Mouse (Mus musculus) layer of hippocampus, postnatal 25 days (tissue): ENCODE measurements around the gene Xrcc3. TPM values are rescaled to one million over a fixed set of nuclear protein-coding genes. Genes with fewer than 3 reads are reported as not detected.

Source experiments
- DNase-seq, 2 experiments: peaks; one replicate each; pipeline ENCODE4 v3.0.0; 2022; ENCODE audit warnings: mixed read lengths in 2 of 2, low spot score in 1 of 2; ENCODE audit errors: extremely low spot score in 1 of 2
- total RNA-seq, 2 experiments: library from RNA; stranded (reverse); gene quantifications; 2 replicates each; pipeline ENCODE4 v1.2.3; 2021

Xrcc3 gene
- total RNA-seq, 2 experiments from 2014 or later = 4.2 to 4.6 TPM

DNA sequence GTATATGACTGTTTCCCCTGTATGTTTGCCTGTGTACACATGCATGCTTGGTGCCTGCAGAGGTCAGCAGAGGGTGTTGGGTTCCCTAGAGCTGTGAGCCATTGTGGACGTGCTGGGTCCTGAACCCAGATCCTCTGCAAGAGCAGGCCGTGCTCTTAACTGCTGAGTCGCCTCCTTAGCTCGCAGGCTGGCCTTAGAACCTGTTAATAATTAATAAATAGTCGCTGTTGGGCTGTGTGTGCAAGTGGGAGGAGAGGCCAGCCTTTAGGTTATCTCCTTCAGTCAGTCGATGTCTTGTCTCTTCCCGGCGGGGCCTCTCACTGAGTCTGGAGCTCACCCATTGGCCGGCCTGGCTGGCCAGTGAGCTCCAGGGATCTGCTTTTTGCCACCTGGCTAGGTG is 3.3 kb upstream of the Xrcc3 start:
- DNase-seq = no peak

DNA sequence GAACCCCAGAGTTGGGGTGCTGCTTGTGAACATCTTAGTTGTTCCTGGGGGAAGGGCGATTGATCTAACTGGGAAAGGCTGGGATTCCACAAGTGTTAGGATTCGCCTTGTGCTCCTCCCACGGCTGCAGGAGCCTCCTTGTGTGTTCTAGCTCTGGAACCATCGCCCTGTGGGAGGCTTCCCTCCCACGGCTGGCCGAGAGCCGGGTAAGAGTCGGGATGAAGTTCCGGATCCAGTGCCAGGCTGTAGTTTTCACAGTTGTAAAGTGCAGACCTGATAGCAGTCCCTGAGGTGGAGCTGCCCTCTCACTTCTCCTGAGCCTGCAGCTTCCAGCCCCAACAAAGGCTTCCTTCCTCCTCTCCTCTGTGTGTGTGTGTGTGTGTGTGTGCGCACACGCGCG is 2.9 kb upstream of the Xrcc3 start:
- DNase-seq = peak in 1 of 2 experiments; percentile 34

DNA sequence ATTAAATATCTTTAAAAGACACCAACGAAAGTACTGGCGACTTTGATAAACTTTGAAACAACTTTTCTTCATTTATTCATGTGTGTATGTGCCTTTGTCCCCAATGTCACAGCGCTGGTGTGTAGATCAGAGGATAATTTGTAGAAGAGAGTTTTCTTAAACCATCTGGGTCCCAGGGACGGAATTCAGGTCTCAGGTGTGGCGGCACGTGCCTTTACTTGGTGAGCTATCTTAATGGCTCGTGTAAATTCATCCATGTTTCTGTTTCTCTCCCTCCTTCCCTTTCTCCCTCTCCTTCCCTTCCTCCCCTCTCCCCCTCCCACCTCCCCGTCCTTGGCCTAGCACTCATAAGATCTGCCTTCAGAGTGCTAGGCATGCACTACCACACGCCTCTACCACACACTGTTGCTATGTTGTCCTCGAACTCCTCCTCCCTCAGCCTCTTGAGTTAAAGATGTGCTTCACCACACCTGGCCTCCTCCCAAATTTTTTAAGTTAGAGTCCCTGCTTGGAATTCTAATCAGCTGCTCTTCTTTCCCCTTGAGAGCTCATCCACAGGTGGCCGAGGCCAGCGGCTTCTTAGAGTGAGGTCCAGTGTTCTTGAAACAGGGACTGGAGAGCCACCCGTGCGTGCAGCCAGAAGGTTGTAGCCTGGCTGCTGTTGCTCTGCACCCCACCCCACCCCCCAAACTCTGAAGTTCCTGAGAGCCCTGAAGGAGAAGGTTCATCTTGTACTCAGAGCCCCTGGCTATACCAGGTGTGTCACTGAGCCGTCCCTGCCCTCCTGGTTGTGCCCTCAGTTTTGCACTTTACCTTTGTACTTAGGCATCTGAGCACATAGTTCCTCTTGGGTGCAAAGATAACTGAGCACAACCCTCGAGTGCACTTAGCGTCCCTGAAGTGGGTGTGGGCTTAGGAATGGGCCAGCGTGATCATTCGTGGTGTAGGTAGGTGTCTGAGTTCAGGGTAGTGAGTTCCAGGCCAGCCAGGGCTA is 1.4 kb upstream of the Xrcc3 start:
- DNase-seq = no peak

DNA sequence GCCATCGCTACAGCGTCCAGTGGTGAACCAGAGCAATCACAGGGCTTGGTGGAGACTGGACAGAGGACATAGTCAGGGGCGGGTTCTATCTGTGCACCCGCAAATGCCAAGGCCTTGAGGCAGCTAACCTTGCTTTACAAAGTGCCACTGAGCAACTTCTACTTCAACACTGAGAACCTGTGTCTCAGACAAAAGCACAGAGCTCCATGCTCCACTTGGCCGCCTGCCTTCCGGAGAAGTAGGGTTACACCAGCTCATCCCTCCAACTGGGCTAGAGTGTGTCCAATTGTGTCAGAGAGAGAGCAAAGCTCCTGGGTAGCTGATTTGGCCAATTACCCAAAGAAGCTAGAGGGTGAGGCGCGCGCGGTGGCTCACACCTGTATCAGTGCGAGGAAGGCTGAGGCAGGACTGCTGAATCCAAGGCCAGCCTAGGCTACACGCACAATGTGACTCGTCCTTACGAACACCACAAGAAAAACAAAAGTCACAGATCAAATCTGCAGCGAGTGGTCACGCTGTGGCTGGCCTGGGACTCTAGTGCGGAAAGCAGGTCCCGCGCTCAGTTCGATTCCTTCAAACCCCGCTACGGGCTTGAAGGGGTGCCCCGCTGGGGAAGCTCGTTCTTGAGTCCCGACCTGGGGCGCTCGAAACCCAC is 435 bp downstream of the Xrcc3 start:
- no peak for DNase-seq

DNA sequence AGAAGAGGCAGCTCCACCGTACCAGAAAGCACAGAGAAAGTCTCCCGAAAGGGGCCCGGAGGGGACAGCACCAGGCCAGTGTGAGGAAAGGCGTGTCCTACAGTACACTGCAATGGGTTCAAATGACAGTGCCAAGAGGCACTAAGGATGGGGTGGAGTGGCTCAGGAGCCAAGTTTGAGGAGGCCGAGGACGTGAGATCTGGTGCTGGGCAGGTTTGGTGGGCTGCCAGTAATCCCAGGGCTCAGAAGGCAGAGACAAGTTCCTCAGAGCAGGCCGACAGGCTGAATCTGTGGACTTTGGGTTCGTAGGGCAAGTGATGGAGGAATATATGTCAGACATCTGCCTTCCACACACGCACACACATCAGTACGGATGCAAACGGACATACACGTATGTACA is 1.1 kb downstream of the Xrcc3 start:
- no peak for DNase-seq

DNA sequence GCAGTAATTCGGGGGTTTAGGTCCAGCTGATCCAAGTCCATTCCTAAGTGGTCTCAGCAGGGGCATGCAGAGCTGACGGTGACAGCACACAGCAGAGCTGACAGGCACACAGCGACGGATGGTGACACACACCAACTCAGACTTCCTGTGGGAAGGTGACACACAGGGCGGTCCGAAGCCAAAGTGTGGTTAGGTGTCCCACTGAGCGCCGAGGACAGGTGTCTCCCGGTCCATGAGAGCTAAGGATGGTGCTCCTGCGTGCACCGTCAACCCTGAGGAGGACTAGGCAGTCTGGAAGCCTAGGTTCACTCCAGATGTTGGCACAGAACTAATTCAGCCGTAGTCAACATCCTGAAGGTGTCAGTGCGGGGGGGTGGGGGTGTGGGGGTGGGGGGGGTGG is 1.6 kb downstream of the Xrcc3 start:
- no peak for DNase-seq

DNA sequence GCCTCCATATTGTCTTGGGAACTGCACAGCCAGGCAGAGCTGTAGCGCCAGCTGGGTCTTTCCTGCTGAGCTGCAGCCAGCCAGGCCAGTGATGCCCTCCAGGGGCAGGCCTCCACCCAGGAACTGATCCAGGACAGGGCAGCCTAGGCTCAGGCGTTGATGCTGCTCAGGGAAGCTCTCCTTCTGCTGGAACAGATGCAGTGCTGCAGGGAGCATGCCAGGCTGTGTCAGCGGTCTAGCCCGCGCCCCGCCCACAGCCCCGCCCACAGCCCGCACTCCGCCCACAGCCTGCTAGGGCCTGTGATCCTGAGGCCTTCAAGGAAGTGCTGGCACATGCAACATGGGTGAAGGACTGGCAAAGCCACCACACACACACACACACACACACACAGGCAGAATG is 3.9 kb downstream of the Xrcc3 start:
- DNase-seq = peak; percentile 45 to 63

DNA sequence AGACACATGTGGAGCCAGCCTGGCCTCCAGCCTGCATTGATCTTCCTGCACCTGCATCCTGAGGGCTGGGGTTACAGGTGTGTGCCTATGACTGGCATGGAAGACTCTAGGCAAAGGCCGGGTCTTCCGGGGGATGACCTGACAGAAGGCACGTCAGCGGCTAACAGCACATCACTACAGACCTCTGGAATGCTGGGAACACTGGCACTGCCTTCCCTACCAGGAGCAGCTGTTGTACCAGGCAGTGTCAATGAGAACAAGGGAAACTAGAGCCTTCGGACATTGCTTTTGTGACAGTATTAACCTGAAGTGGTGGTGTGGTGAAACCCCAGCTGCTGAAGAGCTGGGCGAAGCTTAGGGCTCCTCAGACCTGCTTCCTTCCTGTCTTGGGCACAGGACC is 4.9 kb downstream of the Xrcc3 start:
- DNase-seq = no peak

DNA sequence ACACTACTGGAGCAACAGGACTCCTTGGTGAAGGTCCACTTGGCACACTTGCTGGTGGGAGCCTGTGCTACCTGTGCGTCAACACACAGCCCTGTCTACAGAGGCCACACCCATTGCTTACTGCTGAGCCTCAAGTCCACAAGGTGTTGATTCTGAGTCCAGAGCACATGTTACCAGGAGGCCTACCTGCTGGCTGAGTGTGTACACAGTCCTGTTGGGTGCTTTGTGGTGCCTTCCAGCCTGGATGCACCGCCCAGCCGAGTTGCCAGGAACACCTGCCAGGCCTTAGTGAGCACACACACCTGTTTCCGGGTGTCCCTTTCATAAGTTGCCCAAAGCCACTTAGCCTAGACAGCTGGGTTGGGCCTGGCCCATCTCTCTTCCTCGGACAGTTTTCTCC is 10.1 kb downstream of the Xrcc3 start:
- DNase-seq = no peak

DNA sequence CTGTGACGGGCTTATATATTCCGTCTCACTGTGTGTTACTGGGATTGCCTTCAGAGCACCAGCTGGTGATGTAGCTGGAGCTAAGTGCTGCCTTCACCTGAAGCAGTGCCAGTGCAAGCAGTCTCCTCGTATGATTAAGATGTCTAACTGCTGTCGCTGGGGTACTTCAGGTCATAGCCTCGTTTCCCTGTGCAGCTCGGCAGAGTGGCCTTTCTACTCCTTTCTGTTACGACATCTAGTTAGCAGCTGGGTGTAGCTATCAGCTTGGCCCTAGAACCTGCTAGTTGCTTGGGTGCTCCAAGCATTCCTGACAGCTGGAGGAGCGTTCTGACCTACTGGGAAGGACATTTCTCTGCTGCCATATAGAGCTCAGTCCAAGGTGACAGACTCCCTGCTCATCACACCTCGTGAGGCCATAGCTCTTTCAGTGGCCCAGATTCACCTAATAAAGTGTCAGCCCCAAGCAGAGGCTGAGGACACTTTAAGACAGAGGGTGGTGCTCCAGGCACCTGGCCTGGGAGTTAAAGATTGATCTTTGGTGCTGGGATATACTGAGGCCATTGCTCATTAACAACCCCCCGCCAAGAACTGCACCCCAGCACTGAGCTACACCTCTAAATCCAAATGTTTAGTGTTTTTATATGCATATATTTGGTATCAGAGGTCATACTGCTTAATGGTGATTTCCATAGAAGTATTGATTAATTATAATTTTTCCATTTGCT is 13.1 kb downstream of the Xrcc3 start:
- no peak for DNase-seq

DNA sequence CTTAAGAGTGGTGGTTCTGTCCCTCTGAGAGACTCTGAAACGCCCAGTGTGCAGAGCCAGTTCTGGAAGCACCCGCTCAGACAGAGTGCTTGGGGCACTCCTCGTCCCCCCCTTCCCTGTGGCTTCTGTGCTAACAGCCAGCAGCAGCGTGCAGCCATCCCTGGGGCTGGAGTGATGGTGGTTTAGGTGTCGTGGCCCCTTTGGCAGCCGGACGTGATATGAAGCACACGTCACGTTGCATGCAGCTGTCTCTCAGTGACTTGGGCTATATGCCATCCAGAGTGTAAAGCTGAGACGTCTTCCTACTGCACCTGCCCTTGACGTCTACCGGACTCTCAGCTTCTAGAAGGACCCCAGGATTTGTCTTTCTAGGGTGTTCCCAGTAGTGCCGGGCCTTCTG is 15.2 kb downstream of the Xrcc3 start:
- DNase-seq = no peak

DNA sequence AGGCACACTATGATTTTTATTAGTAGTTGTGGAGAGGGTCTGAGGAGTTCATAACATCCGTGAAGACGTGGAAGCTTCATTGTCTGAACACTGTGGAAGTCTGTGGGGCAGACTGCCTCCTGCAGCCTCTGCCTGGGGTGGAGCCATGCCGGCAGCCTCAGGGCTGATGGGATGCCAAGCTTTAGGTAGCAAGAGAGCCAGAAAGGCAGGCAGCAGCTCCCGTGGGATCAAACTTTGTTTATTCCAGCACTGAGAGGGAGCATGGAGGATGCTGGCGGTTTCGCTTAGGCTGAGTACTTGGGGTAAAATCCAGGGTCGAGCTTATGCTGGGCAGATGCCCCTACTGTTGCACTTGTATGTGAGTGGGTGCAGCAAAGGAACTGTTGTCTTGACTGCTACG is 16.4 kb downstream of the Xrcc3 start:
- no peak for DNase-seq

DNA sequence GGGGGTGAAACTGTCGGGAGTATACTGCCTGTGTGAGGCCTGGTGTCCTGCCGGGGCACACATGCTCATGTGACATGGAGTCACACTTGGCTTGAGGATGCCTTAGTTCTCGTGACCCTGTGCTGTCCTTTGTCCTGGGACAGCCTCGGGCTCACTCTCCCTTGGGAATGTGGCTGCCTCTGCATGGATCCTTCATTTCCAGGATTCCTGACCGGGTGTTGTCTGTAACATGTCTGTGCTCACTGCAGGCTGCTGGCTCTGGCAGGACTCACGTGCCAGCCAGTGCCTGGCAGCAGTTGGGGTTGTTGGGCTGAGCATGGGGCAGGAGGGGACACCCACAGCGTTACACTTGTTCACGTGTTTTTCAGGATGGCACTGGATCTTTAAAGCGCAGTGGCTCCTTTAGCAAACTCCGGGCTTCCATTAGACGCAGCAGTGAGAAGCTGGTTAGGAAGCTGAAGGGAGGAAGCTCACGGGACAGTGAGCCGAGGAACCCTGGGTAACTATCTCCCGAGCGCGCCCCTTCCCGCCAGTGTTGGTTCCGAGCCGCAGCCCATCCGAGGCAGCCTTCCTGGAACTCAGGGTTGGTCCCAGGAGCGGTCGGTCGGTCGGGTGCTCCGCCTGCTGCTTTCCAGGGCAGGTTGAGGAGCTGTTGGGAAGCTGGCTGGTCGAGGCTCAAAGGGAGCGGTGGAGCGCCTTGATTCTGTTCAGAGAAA is 18.3 kb downstream of the Xrcc3 start:
- no peak for DNase-seq

DNA sequence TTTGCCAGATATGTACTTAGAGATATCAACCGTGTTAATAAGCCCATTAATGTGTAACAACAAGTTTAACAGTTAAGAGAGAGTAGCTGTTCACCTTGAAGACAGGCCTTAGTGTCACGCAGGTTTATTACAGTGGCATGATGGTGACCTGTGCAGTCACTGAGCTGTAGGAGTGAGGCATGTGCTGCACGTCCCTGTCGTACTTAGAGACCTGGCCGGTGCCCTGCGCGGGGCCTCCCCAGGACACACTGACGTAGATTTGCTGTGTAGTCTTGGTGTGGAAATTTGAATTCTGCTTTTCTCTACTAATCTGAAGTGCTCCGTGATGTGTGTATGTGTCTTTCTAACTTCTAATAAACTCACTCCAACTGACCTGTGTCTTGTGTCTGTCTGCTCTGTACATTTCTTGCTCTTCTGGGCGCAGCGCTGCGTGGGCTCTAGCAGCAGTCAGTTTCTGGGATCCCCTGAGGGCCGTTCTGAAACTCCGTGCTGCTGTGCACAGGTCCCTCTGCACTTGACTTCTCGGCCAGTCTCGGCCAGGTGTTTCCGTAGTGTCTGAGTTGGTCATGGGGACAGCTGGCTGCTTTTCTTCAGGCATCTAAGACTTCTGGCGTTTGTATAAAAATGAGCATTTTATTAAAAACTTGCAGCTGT is 19.0 kb downstream of the Xrcc3 start:
- no peak for DNase-seq

DNA sequence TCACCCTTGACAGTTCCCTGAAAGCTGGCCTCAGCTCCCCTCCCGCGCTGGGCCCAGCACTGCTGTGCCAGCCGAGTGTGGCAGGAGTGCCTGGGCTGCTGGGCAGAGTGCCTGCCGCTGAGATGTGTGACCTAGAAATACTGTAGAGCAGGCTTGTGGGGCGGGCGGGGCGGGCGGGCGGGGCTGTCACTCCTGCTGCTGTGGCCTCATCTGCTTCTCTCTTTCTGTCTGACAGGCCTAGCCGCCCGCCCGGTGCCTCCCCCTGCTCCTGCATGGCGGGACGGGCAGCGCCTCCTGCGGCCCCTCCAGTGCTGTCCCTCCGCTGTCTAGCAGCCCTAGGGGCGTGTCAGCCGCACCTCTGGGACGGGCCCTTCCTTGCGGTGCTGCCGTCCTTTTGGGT is 19.6 kb downstream of the Xrcc3 start:
- no peak for DNase-seq

DNA sequence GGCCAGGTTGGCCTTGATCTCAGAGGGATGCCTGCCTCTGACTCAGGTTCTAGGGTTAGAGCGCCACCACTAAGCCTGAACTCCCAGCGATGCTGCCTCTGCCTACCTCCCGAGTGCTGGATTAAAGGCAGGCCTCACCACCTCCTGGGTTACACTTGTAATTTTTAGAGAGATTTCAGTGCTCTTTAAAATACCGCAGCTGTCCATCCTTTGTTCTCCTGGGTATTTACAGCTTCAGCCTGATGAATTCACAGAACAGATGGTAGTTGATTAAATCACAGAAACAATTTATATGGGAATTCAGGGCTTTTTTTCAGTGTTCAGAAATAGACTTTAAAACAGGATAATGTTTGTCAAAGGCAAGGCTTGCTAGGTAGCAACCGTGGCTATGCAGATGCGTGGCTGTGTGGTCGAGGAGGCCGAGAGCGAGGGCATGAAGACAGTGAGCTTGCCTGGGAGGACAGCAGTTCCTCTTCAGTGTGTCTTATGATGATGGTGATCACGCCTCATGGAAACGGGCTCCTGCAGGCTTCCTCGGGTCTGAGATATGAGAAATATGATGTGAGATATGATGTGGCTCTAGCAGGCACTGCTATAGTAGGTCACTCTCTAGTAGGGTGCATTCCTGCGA is 22.1 kb downstream of the Xrcc3 start:
- DNase-seq = no peak

DNA sequence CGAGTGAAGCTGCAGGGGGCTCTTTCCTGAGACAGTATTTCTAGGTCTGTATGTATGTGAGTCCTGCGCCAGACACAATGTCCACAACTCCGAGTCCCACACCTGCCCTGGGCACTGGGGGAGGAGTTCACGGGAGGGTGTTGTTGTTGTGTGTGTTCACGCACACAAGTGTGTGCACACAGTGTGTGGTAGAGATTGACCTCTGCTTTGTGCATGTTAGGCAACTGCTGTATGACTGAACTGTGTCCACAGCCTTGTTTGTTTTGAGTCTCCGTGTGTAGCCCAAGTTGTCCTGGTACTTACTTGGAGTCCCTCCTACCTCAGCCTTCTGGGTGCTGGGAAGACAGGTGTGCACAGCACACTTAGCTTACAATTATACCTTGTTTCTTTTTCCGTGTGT is 23.0 kb downstream of the Xrcc3 start:
- DNase-seq = no peak

DNA sequence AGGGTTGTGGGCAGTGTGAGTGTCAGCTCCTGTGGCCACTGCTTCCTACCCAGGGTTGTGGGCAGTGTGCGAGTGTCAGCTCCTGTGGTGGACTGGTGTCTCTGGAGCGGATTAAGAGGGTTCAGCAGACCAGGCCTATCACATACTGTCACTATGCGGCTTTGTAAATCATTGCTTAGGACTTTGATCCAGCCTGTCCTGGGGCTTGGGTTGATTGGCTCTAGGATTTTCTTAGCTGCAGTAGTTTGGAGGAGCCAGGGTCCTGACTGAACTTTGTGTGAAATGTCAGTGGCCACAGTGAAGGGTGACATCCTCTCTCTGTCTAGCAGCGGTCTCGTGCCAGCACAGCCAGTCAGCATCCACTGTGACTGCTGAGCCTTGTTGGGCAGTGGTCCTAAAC is 23.6 kb downstream of the Xrcc3 start:
- DNase-seq = no peak

DNA sequence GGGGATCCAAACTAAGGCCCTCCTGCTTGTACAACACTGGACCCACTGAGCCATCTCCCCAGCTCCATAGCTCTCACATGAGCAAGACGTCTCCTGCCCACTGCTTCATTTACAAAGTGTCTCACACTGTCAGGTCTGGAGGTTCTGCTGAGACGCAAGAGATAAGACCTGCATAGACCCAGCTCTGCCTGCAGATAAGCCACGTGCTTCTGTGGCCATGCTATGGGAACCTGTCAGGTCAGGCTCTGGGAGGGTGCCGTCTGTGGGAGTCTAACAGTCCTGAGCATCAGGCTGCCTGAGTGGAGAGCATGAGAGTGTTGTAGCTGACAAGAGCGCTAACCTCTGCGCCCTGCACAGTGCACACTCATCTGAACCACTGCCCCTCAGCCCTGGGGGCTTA is 26.7 kb downstream of the Xrcc3 start:
- no peak for DNase-seq

DNA sequence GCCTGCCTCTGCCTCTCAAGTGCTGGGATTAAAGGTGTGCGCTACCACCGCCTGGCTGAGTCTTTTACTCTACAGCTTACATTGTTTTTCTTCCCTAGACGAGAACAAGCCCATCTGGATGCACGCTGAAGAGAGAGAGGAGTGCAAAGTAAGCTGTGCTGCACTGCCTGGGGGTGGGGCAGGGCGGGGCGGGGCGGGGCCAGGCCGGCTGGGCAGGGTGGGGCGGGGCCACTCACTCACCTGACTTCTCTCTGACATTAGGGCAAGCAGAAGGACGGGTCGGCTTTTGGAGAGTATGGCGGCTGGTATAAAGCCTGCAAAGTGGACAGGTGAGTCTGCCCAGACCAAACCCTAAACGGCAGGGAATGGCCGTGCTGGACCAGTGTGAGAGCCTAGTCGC is 28.5 kb downstream of the Xrcc3 start:
- DNase-seq = no peak
